In the genomic region with DNA sequence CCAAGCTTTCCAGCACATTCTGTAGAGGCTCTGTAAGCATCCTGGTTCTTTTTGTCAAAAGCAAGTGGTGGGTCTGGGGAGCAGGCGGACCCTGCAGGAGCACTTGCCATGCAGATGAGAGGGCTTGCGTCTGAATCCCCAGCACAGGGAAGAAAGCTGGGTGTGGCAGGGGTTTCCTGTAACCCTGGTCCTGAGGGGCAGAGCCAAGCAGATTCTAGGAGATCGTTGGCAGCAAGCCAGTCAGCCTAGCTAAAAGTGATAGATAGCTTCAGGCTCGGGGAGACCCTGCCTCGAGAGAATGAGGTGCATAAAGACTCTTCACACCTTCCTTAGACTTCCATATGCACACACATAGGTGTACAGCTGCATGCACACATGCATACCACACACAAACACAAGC, we compare ENCODE assay signal across 33 mouse cellular contexts. TPM values are rescaled to one million over a fixed set of nuclear protein-coding genes. Genes with fewer than 3 reads are reported as not detected.
DNase-seq lines count a peak whose midpoint lies in the region; ATAC-seq and TF ChIP-seq lines count a peak whose summit lies in the region.
"Had no signal": no experiment of that assay in that cellular context is flagged by ENCODE, and none has a peak within 500 bp of the region (broad histone marks: within the 10 kb centered on the region; RNA-seq: fewer than 3 reads in every experiment).

No protein-coding gene starts in this region.

- 59% methylated on average over 5 of the region's 5 CpGs for WGBS in liver, embryonic 11.5 days
- WGBS in liver, embryonic 15.5 days (ENCODE audit: insufficient replicate concordance), result 30% methylated on average over 5 of the region's 5 CpGs
- WGBS in thymus, adult 2 months, result 76% methylated on average over 5 of the region's 5 CpGs
- WGBS in midbrain, postnatal 0 days, result 75% methylated on average over 5 of the region's 5 CpGs

- H3K27ac ChIP-seq in liver, embryonic 11.5 days (ENCODE audit: low read depth, low read length), result no peak overlapping the region
- H3K27ac ChIP-seq in liver, embryonic 15.5 days (replicated peaks), result peak overlapping the region; percentile 56
- no peak overlapping the region for H3K27ac ChIP-seq in thymus, adult 2 months (ENCODE audit: control insufficient read depth, insufficient read depth, low read length)
- H3K27ac ChIP-seq in midbrain, postnatal 0 days (ENCODE audit: low read depth, low read length), result no peak overlapping the region
- H3K27ac ChIP-seq: embryonic facial prominence, embryonic 15.5 days; forebrain, embryonic 13.5 days; hindbrain, embryonic 13.5 days; midbrain, embryonic 13.5 days; neural tube, embryonic 15.5 days; stomach, embryonic 15.5 days had no signal

- TF ChIP-seq CTCF in thymus, adult 2 months (IDR thresholded peaks at IDR 0.05; ENCODE audit: borderline replicate concordance, control insufficient read depth, extremely low read depth, insufficient read depth, low read length, poor library complexity), result no peak
- no peak for TF ChIP-seq CTCF in midbrain, postnatal 0 days (IDR thresholded peaks at IDR 0.05)

- no peak overlapping the region for H3K4me2 ChIP-seq in liver, embryonic 11.5 days
- H3K4me2 ChIP-seq in liver, embryonic 15.5 days, result 0 out of 2 replicates have a peak overlapping the region, but pooled peaks have one; percentile 11
- no peak overlapping the region for H3K4me2 ChIP-seq in midbrain, postnatal 0 days (ENCODE audit: low read depth, low read length, poor library complexity, severe bottlenecking)
- H3K4me2 ChIP-seq: embryonic facial prominence, embryonic 15.5 days; forebrain, embryonic 13.5 days; heart, embryonic 11.5 days; hindbrain, embryonic 13.5 days; midbrain, embryonic 13.5 days; neural tube, embryonic 15.5 days; stomach, embryonic 15.5 days had no signal

- no peak overlapping the region for H3K9ac ChIP-seq in liver, embryonic 11.5 days (ENCODE audit: low read depth, low read length)
- H3K9ac ChIP-seq in liver, embryonic 15.5 days, result peak overlapping the region; percentile 8; the same call in 1 of the 2 replicates
- no peak overlapping the region for H3K9ac ChIP-seq in midbrain, postnatal 0 days (replicated peaks; ENCODE audit: low read length, poor library complexity, severe bottlenecking)
- H3K9ac ChIP-seq: embryonic facial prominence, embryonic 15.5 days; forebrain, embryonic 13.5 days; hindbrain, embryonic 13.5 days; midbrain, embryonic 13.5 days; neural tube, embryonic 15.5 days; stomach, embryonic 15.5 days had no signal

- peak; percentile 55 for DNase-seq in liver
- no peak for DNase-seq in liver, embryonic 11.5 days (ENCODE audit: low spot score)
- peak; percentile 61 for DNase-seq in c-Kit-positive CD71-positive TER-119-positive erythroid progenitor cells, embryonic 14.5 days (ENCODE audit: low spot score)
- no peak for DNase-seq in spleen, postnatal 10 days (ENCODE audit: low spot score in 2 of 2)
- no peak for DNase-seq in thymus, adult 2 months
- no peak for DNase-seq in midbrain, postnatal 0 days (ENCODE audit: low spot score)
- DNase-seq: adrenal gland, adult 8-10 months; cerebellum, adult 11-12 months; cerebellum, adult 9-11 months; embryo, embryonic 11 days; gastrocnemius, postnatal 25 days; heart, adult 11 months; heart, postnatal 4 days; kidney, adult 8-10 months; kidney, postnatal 10 days; layer of hippocampus, postnatal 36 days; left cerebral cortex, postnatal 4 days; lung, adult 2 months; retina, postnatal 1 day; right cerebral cortex, postnatal 14 days; thymus, adult 18-20 months; thymus, postnatal 36 days had no signal

- H3K4me3 ChIP-seq in liver, embryonic 11.5 days (ENCODE audit: low read depth, low read length), result no peak overlapping the region
- no peak overlapping the region for H3K4me3 ChIP-seq in liver, embryonic 15.5 days (replicated peaks)
- no peak overlapping the region for H3K4me3 ChIP-seq in thymus, adult 2 months (ENCODE audit: control insufficient read depth, insufficient read depth, low read length)
- no peak overlapping the region for H3K4me3 ChIP-seq in midbrain, postnatal 0 days (ENCODE audit: low read depth, low read length)
- H3K4me3 ChIP-seq: embryonic facial prominence, embryonic 15.5 days; forebrain, embryonic 13.5 days; hindbrain, embryonic 13.5 days; midbrain, embryonic 13.5 days; neural tube, embryonic 15.5 days; stomach, embryonic 15.5 days had no signal

- H3K9me3 ChIP-seq in liver, embryonic 11.5 days (ENCODE audit: control insufficient read depth, low read length), result no peaks in the 10 kb centered on the region
- H3K9me3 ChIP-seq in liver, embryonic 15.5 days (replicated peaks), result no peaks in the 10 kb centered on the region
- no peaks in the 10 kb centered on the region for H3K9me3 ChIP-seq in midbrain, postnatal 0 days (ENCODE audit: low read length)
- H3K9me3 ChIP-seq: embryonic facial prominence, embryonic 15.5 days; forebrain, embryonic 13.5 days; hindbrain, embryonic 13.5 days; midbrain, embryonic 13.5 days; neural tube, embryonic 15.5 days; stomach, embryonic 15.5 days had no signal

- no peak for ATAC-seq in liver, embryonic 11.5 days (replicated peaks; ENCODE audit: low FRiP score)
- no peak for ATAC-seq in liver, embryonic 15.5 days (ENCODE audit: insufficient read depth)
- no peak for ATAC-seq in midbrain, postnatal 0 days (ENCODE audit: low FRiP score)
- ATAC-seq: activated CD4-positive, CD25-positive, alpha-beta regulatory T cell, adult 4 months; CD4-positive, CD25-positive, alpha-beta regulatory T cell, adult 4 months; forebrain, embryonic 13.5 days; intestine, embryonic 16.5 days; midbrain, embryonic 13.5 days had no signal

- no peaks in the 10 kb centered on the region for H3K27me3 ChIP-seq in liver, embryonic 11.5 days (replicated peaks; ENCODE audit: control insufficient read depth, insufficient read depth, low read length)
- no peaks in the 10 kb centered on the region for H3K27me3 ChIP-seq in liver, embryonic 15.5 days
- no peaks in the 10 kb centered on the region for H3K27me3 ChIP-seq in thymus, adult 2 months (ENCODE audit: control insufficient read depth, insufficient read depth, low read length)
- no peaks in the 10 kb centered on the region for H3K27me3 ChIP-seq in midbrain, postnatal 0 days (ENCODE audit: insufficient read depth, low read length)
- H3K27me3 ChIP-seq: embryonic facial prominence, embryonic 15.5 days; forebrain, embryonic 13.5 days; hindbrain, embryonic 13.5 days; midbrain, embryonic 13.5 days; neural tube, embryonic 15.5 days; stomach, embryonic 15.5 days had no signal

- TF ChIP-seq POLR2A in thymus, adult 2 months (IDR thresholded peaks at IDR 0.05; ENCODE audit: control insufficient read depth, extremely low read depth, insufficient read depth, low read length, poor library complexity), result no peak

- H3K36me3 ChIP-seq in liver, embryonic 11.5 days (ENCODE audit: control insufficient read depth, insufficient read depth, low read length), result peaks cover 20% of the 10 kb centered on the region
- peaks cover 59% of the 10 kb centered on the region for H3K36me3 ChIP-seq in liver, embryonic 15.5 days (replicated peaks)
- peaks cover 11% of the 10 kb centered on the region for H3K36me3 ChIP-seq in thymus, adult 2 months (ENCODE audit: control insufficient read depth, insufficient read depth, low read length)
- H3K36me3 ChIP-seq in midbrain, postnatal 0 days (ENCODE audit: insufficient read depth, low read length), result peaks cover 53% of the 10 kb centered on the region

- peaks cover 16% of the 10 kb centered on the region for H3K4me1 ChIP-seq in liver, embryonic 11.5 days (replicated peaks; ENCODE audit: control insufficient read depth, insufficient read depth, low read length)
- H3K4me1 ChIP-seq in liver, embryonic 15.5 days (replicated peaks), result peaks cover 44% of the 10 kb centered on the region
- no peaks in the 10 kb centered on the region for H3K4me1 ChIP-seq in thymus, adult 2 months (replicated peaks; ENCODE audit: control insufficient read depth, insufficient read depth, low read length)
- no peaks in the 10 kb centered on the region for H3K4me1 ChIP-seq in midbrain, postnatal 0 days (ENCODE audit: insufficient read depth, low read length)
- H3K4me1 ChIP-seq: forebrain, embryonic 13.5 days; hindbrain, embryonic 13.5 days; midbrain, embryonic 13.5 days; stomach, embryonic 15.5 days had no signal

RNA-seq across cellular contexts. Expression of a gene that starts 19.3 kb away (rescaled TPM):
- polyA plus RNA-seq in liver, embryonic 11.5 days (2014; fragmentation: Nextera tagmentation; extraction: Ambion mirVana), result 56.6 and 64.3 TPM in 2 replicates
- polyA plus RNA-seq in liver, embryonic 15.5 days (2015; fragmentation: Nextera tagmentation; extraction: Ambion mirVana), result 32.9 and 34.0 TPM in 2 replicates
- 56.2 and 61.1 TPM in 2 replicates for polyA plus RNA-seq in thymus, adult 2 months (2012; rRNA removed)
- total RNA-seq in midbrain, postnatal 0 days (2014; rRNA removed), result 105 and 114 TPM in 2 replicates
- polyA plus RNA-seq in midbrain, postnatal 0 days (2015; fragmentation: Nextera tagmentation; extraction: Ambion mirVana), result 89.4 and 93.2 TPM in 2 replicates

RNA-seq across cellular contexts. Expression of a gene that starts 47.0 kb away (rescaled TPM):
- polyA plus RNA-seq in liver, embryonic 11.5 days (2014; fragmentation: Nextera tagmentation; extraction: Ambion mirVana), result 7.9 and 9.0 TPM in 2 replicates
- polyA plus RNA-seq in liver, embryonic 15.5 days (2015; fragmentation: Nextera tagmentation; extraction: Ambion mirVana), result 8.4 and 8.5 TPM in 2 replicates
- polyA plus RNA-seq in thymus, adult 2 months (2012; rRNA removed), result 7.3 and 8.7 TPM in 2 replicates
- total RNA-seq in midbrain, postnatal 0 days (2014; rRNA removed), result 24.2 and 28.6 TPM in 2 replicates
- 14.7 and 17.4 TPM in 2 replicates for polyA plus RNA-seq in midbrain, postnatal 0 days (2015; fragmentation: Nextera tagmentation; extraction: Ambion mirVana)

RNA-seq across cellular contexts. Expression of a gene that starts 53.8 kb away (rescaled TPM):
- 64.2 and 71.0 TPM in 2 replicates for polyA plus RNA-seq in liver, embryonic 11.5 days (2014; fragmentation: Nextera tagmentation; extraction: Ambion mirVana)
- polyA plus RNA-seq in liver, embryonic 15.5 days (2015; fragmentation: Nextera tagmentation; extraction: Ambion mirVana), result 40.9 and 43.1 TPM in 2 replicates
- polyA plus RNA-seq in thymus, adult 2 months (2012; rRNA removed), result 161 and 163 TPM in 2 replicates
- 298 and 300 TPM in 2 replicates for total RNA-seq in midbrain, postnatal 0 days (2014; rRNA removed)
- 272 and 286 TPM in 2 replicates for polyA plus RNA-seq in midbrain, postnatal 0 days (2015; fragmentation: Nextera tagmentation; extraction: Ambion mirVana)

Comparison
In these comparisons a context has a peak if more than half of its experiments do, and no peak if none do; other contexts are left out.
1. DNase-seq: peak in liver (single experiment) and c-Kit-positive CD71-positive TER-119-positive erythroid progenitor cells, embryonic 14.5 days (single experiment); none in liver, embryonic 11.5 days (single experiment), spleen, postnatal 10 days (0 of 2), thymus, adult 2 months (single experiment) and midbrain, postnatal 0 days (single experiment).